Mouse (Mus musculus): ENCODE data around the gene Trim69.
"Not testable (repeated sequence)": the region's sequence is repeated elsewhere in the genome, so short reads cannot be mapped to it uniquely, and the experiment has no call there.

Gene Trim69

DNA sequence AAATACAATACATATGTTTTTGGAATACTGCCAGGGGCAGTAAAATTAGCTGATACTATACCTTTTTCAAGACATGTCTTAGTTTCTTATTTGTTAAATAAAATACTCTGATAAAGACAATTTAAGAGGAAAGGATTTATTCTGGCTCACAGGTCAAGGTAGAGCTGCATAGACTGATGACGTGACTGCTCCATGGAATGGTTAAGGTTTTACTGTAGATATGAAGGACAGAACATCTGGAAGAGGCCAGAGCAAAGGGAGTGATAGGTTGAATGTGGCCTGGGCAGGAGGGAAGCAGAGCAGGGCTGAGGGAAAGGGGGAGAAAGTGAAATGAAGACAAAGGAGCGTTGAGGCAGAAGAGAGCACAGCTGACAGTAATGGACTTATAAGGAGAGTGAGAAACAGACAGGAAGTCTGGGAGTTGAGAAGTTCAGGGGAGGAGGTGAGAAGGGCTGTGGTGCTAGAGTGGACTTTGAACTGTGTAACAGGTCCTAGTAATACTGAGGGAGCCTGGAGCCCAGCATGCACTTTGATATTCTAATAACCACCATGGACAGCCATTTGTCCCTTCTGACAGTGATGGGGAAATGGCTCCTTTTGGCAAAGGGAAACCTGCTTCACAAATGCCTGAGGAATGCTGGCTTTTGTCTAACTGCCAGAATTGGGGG is 46.1 kb downstream of the Trim69 start:
- CTCF ChIA-PET = no interaction called here

DNA sequence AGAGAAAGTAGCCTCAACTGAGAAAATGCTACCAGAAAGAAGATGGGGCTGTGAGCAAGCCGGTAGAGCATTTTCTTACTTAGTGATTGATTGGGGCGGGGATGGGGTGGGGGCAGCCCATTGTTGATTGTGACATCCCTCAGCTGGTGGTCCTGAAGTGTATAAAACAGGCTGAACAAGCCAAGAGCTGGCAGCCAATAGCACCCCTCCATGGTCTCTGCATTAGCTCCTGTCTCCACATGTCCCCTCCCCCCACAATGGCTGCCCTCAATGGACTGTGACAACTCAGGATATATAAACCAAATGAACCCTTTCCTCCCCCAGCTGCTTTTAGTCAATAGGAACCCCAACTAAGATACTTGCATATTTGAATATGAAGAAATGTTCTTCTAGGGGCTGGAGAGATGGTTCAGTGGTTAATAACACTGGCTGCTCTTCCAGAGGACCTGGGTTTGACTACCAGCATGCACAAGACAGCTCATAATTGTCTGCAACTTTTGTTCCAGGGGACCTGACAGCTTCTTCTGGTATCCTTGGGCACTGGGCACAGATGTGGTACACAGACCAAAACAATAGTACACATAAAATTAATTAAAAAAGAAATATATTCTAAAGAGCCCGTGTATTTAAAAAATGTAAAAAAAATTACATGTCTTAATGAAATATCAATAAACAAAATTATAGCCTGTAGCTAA is 50.2 kb downstream of the Trim69 start:
- CTCF ChIA-PET = no interaction called here

DNA sequence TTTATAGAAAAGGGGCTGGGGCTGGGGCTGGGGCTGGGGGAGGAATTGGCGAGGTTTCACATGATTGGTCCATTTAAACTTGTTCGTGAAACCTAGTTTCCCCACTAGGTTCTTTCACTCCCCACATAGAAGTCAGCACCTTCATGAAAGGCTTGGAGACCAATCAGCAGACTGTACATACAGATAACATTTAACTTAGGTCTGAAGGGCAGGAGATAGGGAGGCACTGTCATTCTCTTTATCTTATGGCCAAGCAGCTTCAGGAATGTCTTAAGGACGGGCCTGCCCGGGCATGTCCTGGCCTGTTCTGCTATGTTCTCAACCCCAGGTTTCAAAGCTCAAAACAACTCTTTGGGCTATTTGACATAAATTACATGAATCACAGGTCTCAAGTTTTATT is 56.6 kb downstream of the Trim69 start:
- CTCF ChIA-PET = not testable (repeated sequence)

GRCm38 (mm10) chr2:122218234-122218633 is 57.7 kb downstream of the Trim69 start:
- CTCF ChIA-PET = no interaction called here

- CTCF ChIA-PET = no interaction called here
These were observed 60.9 kb downstream of the Trim69 start for GRCm38 (mm10) chr2:122221378-122221777.

GRCm38 (mm10) chr2:122221798-122222197 is 61.3 kb downstream of the Trim69 start:
- CTCF ChIA-PET = no interaction called here

- CTCF ChIA-PET = no interaction called here
These were observed 61.8 kb downstream of the Trim69 start for GRCm38 (mm10) chr2:122222272-122222671.

GRCm38 (mm10) chr2:122223654-122224053 is 63.2 kb downstream of the Trim69 start:
- CTCF ChIA-PET = no interaction called here

All from spleen, embryonic (tissue).